Mouse (Mus musculus): ENCODE data around the gene G3bp2.
A peak's percentile ranks its signal among the peaks of the same experiment; 100 is the strongest.

Gene G3bp2

DNA sequence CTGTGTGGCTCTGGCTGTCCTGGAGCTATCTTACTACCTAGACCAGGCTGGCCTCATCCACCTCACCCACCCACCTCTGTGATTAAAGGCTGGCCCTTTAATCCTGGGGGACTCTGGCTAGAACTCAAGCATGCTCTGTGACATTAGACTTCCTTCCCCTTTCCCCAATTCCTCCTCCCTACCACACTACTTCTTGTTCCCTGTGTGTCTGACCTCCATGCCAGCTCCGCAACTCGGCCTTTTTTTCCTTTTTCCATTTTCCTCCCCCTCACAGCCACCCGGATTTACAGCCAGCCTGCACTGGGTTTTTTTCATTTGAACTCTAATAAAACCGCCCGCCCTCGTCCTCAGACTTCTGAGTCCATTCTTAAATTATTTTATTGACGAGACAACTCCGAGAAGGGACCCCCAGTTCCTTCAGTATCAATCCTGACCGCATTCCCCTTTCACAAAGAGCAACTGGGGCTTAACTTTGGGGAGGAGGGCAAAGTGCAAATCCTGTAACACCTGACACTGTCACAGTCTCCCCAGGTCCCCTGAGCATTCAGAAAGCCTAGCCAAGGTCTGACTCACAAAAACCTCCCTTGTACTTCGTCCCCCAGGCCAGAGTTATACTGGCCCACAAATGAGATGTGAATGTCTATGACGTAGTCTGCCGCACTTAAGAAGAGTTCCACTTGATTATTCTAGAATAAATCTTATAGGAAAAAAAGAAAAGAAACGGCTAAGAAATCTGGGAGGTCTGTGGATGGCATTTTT lies 15.0 kb upstream of the G3bp2 start:
- no peak for DNase-seq (ENCODE audit: low spot score in 2 of 2)

DNA sequence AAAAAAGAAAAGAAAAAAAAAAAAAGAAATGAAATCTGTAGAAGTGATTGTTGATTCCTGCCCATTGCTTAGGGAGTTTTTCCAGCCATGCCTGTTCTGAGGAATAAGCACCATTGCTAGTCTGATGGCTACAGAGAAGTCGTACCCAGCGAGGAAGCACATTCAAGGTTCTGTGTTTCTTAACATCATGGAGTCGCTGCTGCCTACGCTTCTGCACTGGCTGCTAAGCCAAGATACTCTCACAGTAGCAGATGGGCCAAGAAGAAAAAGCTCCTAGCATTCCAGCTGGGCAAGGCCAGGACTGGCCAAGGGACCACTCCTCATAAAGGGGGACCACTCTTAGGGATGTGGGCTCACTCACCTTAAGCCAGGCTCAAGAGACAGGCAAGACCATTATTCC lies 14.3 kb upstream of the G3bp2 start:
- DNase-seq (ENCODE audit: low spot score in 2 of 2): no peak

DNA sequence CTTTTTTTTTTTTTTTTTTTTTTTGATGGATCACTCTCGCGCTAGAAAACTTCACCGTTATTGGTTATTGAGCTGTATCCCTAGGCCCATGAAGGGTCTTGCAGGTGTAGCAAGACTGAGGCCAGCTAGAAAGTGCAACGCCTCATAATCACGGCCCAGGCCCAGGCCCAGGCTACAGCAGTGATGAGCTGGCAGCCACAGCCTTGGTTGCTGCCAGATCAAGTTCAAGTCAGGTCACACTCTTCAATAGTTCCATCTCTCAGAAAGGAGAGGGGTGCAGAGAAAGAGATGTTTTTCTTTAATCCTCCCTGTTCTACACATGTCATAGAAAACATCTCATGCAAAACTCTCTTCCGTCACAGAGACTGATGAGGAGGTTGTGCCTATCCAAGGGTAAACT lies 13.3 kb upstream of the G3bp2 start:
- DNase-seq (ENCODE audit: low spot score in 2 of 2): no peak

DNA sequence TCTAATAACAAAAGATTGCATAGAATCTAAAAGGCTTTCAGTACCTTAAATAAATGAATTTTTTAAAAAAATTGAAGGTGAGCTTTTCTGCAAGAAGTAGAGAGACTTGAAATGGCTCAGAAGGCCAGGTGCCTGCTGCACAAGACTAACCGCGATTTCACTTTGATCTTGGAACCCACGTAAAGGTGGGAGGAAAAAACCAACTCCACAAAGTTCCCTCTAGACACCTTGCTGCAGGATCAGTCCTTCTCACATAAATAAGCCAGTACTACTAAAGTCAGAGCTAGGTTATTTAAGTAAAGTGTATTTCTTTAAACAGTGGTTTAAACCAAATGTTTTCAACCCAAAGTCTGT lies 10.5 kb upstream of the G3bp2 start:
- DNase-seq (ENCODE audit: low spot score in 2 of 2): no peak

DNA sequence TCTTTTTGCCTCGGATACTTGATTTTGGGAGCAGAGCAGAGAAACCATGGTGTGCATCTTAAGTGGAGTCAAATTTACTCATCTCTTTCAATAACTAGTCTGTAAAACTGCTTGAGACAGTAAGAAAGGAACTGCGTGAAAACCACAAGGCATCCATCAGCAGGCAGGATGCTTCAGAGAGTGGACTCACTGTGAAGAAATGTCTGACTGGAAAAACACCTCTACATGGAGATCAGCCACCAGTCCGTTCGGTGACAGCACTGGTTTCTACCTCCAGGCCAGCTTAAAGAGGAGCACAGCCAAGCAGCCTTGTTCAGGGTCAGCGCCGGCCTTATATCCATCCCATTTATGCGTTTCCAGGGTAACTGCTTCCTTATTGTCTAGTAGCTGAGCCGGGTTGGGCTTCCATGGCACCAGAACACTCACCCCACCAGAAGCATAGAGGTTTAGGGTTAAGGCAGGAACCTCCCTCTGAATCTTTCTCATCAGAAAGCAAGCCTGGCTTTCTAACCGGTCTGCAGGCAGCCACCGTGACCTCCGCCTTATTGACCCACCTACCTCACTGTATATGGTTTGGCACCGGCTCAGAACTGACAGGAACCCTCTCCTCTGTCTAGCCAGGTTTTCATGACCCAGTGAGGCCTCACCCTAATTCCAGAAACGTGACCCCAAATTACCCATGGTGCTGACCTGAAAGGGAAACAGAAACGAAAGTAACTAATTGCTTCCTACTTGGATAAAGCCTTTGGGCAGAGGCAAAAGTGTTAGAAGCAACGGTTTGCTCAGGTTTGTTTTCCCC lies 9.9 kb upstream of the G3bp2 start:
- DNase-seq (ENCODE audit: low spot score in 2 of 2): no peak

DNA sequence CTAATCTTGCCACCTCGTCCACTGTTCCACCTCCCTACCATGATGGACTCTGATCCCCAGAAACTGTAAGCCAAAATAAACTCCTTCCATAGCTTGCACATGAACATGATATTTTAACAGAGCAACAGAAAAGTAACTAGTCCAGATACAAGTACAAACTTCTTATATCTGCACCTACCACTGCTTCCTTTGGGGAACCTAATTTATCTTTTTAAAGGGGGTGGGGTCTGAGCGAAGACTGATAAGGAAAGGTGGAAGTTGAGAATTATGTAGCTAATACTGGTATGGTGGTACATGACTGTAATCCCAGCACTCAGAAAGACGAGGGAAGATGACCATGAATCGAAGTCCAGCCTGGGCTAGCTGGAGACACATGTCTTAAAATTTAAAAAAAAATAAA lies 4.0 kb upstream of the G3bp2 start:
- DNase-seq (ENCODE audit: low spot score in 2 of 2): no peak

DNA sequence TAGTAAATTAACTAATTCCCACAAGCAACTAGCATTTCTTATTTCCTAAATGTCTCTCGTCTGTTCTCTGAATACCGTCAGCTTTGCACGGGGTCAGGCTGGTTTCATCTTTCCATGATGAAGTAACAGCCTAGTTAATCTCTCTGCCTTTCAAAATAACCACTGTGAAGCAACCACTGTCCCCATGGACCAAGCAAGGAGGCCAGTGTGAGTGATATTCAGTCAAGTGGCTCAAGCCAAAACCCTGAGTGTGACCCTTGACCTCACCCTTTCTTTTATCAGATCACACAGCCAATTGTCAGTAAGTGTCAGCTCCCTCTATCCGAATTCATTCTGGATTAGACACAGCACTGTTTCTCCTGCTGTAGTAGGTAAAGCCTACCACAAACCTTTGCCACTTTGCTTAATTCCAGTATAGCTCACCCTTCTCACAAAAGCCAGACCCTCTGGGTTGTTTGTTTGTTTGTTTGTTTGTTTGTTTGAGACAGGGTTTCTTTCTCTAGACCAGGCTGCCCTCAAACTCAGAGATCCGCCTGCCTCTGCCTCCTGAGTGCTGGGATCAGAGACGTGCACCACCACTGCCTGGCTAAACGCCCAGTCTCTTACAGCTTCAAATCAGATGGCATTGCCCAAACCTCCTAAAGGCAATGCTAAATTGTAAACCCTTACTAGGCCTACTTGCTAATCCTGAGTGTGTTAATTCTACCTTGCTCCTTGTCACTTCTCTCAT lies 2.5 kb upstream of the G3bp2 start:
- DNase-seq (ENCODE audit: low spot score in 2 of 2): no peak

DNA sequence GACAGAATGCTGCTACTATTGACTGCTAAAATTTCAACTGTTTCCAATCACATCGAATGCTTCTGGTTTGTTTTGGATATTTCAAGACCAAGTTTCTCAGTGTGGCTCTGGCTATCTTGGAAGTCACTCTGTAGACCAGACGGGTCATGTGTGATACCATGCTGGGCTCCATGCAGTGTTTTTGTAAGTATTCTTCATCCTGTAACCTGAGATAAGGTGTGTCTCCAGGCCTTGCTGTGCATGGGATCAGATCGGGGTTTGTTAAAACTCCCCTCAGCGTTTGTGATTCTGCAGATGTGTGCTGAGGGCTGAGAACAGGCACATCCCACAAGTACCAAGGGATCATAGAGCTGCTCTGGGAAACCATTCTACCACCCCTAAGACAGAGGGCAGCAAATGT lies 1.7 kb upstream of the G3bp2 start:
- no peak for DNase-seq (ENCODE audit: low spot score in 2 of 2)

DNA sequence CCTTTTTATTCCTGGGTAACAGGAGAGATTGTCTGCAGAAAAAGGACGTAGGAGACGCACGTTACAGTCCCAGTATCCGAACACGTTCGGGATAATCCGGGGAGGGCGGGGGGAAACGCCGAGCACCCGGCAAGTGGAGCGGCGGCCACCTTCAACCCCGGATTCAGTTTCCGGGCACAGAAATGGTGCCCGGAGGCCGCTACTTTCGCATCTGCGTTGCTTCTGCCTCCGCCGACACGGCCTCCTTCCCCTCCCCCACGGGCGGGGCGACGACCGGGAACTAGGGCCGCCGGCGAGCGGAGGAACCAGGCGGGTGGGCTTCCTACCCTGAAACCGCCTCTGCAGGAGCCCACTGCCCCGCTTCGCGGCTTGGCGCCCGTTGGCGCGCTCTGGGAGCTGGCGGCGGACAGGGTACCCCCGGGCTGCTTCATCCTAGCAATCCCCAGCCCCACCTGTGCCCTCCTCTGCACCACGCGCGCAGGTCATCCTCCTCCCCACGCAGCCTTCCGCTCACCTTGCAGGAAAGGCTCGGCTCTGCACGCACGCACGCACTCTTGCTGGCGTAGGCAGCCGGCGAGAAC lies 608 bp downstream of the G3bp2 start:
- DNase-seq (ENCODE audit: low spot score in 2 of 2): peak; percentile 65 to 74

DNA sequence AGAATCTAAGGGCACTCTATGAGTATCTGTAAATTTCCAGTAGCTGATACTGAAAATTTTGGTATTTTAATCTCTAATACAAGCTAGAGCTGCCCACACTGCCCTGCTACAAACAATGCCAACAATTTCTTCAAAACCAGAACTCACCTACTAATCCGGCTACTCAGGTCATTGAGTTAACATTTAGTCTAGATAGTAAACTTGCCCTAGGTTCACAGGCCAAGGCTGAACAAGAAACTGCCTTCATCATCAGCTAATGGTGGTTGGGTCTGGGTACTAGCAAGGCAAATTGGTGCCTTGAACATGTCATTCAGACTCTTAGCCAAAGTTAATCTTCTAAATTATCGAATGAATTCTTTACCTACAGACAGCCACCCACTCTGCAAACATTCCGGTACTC lies 2.2 kb downstream of the G3bp2 start:
- no peak for DNase-seq (ENCODE audit: low spot score in 2 of 2)

DNA sequence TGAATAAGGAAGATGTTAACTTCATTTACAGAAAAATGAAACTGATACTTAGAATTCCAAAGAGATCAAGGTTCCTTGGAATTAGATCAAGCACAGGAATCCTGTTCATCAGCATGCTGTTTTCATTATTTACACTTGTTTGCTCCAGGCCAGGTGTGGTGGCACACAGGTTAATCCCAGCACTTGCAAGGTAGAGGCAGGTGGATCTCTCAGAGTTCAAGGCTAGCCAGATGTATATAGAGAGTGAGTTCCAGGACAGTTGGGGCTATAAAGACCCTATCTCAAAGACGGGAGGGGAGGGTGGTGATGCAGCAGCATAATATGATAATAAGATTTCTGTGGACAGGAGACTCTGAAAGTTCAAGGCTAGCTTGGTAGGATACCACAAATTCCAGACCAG lies 3.1 kb downstream of the G3bp2 start:
- no peak for DNase-seq (ENCODE audit: low spot score in 2 of 2)

DNA sequence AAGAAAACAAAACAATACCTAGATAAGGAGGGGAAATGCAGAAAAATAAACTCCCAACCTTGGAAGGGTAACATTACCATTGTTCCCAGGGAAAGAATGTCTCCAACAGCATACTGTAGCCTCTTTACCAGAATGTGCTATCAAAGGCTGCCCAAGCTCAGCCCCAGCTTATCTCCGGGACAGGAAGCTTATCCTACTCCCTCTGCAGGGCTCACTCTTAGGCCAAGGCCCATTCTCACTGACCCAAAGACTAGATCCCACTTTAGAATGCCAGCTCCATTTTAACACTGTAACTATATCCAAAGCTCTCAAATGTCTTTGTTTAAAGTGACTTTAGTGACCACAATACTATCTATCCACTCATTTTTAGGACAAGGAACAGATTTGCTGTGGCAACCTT lies 4.2 kb downstream of the G3bp2 start:
- DNase-seq (ENCODE audit: low spot score in 2 of 2): no peak

DNA sequence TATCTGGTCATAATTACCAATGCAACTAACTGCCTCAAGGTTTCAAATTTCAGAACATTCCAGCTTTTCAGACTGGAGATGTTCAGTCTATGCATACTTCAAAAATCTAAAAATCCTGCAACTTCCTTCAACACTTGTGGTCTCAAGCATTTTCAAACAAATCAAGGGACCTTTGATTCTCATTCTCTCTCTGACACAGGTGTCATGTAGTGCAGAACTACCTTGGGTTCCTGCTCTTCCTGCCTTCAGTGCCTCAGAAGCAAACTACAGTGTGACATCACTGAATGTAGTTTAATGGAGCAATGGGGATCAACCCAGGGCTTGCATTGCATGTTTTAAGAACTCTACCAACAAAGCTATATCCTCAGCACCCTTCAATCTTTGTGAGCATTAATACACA lies 4.8 kb downstream of the G3bp2 start:
- DNase-seq (ENCODE audit: low spot score in 2 of 2): no peak

DNA sequence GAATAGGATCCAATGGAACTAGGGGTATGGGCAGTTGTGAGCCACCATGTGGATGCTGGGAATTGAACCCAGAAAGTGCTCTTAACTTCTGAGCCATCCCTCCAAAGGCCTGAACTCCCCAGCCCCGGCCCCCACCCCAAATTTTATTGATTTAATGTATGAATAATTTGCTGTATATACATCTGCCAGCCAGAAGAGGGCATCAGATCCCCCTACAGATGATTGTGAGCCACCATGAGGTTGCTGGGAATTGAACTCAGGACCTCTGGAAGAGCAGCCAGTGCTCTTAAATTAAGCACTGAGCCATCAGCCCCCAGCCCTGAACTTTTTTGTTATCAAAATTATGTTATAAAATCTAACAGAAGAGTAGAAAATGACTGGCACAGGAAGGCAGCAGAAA lies 7.2 kb downstream of the G3bp2 start:
- DNase-seq (ENCODE audit: low spot score in 2 of 2): no peak

DNA sequence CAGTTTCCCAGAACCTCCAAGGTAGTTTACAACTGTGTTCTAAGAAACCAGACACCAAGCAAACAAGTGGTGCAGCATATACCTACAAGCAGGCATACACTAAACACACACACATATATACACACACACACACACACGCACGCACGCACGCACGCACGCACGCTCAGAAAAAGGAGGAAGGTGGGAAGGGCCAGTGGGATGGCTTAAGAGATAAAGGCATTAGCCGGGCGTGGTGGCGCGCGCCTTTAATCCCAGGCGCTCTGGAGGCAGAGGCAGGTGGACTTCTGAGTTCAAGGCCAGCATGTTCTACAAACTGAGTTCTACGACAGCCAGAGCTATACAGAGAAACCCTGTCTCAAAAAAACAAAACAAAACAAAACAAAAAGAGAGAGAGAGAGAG lies 9.5 kb downstream of the G3bp2 start:
- no peak for DNase-seq (ENCODE audit: low spot score in 2 of 2)

DNA sequence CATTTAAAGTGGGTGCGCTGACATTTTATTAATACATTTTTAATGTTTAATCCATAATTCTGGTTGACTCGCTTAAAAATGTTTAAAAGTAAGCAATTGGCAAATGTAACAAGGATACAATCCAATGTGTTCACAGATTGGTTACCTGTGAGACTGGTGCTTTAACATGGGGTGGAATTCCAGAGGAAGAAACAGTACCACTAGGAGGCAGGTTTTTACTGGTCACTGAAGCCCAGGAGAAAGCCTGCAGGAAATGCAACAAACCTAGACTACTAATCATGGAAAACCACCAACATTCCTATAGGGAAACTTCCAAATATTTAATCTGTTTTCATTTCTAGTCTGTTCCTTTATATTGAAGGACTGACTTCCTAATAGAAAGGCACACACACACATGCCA lies 20.3 kb downstream of the G3bp2 start:
- DNase-seq (ENCODE audit: low spot score in 2 of 2): no peak

DNA sequence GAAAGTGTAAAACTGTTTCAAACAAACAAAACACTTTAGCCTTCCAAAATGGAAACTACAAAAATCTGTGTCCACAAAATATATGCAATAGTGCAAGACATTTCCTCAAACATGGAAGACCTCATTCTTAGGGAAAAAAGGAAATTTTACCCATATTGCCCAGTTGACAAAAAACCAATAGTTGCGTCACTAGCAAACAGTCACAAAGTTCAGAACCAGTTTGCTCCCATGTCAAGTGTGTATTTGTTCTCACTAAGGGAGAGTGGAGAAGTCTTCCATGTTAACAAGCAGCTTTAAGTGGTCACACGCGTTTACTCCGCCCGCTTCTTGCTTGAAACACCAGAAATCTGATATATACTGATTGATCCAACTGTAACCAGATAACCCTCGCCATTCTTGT lies 30.7 kb downstream of the G3bp2 start:
- DNase-seq (ENCODE audit: low spot score in 2 of 2): no peak

DNA sequence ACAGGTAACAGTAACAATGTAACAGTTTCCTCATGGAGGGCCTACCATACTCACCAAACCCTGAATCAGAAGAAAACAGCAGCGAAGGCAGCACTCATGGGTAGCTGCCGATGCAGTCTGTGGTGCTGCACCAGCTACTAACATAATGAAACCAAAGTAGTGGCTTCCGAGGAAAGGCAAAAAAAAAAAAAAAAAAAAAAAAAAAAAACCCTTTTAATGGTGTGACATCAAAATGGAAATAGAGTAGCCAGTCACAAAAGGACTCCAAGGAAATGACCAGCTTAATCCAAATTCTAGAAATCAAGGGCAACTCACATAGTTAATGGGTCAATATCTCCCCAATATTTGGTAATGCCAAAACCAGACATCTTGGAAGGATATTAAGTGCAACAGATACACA lies 33.1 kb downstream of the G3bp2 start:
- no peak for DNase-seq (ENCODE audit: low spot score in 2 of 2)

DNA sequence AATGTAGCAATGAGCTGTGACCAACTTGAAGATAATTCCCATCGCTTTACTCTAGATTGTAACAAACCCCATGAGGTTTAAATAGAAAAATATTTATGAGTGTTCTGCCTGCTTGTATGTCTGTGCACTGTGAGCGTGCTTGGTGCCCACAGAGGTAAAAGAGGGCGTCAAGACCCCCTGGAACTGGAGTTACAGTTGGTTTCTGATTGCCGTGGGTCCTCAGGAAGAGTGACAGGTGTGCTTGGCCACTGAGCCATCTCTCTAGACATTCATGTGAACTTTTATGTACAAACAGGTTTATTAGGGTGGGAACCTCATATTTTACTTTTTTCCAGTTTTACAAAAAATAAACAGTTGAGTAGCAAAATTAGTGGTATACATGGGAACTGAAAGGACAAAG lies 39.7 kb downstream of the G3bp2 start, which contains the start of gene Cdkl2:
TSS of gene Cdkl2 (minus strand) at position 101 of the 400 bp plus-strand sequence.
- DNase-seq (ENCODE audit: low spot score in 2 of 2): no peak

DNA sequence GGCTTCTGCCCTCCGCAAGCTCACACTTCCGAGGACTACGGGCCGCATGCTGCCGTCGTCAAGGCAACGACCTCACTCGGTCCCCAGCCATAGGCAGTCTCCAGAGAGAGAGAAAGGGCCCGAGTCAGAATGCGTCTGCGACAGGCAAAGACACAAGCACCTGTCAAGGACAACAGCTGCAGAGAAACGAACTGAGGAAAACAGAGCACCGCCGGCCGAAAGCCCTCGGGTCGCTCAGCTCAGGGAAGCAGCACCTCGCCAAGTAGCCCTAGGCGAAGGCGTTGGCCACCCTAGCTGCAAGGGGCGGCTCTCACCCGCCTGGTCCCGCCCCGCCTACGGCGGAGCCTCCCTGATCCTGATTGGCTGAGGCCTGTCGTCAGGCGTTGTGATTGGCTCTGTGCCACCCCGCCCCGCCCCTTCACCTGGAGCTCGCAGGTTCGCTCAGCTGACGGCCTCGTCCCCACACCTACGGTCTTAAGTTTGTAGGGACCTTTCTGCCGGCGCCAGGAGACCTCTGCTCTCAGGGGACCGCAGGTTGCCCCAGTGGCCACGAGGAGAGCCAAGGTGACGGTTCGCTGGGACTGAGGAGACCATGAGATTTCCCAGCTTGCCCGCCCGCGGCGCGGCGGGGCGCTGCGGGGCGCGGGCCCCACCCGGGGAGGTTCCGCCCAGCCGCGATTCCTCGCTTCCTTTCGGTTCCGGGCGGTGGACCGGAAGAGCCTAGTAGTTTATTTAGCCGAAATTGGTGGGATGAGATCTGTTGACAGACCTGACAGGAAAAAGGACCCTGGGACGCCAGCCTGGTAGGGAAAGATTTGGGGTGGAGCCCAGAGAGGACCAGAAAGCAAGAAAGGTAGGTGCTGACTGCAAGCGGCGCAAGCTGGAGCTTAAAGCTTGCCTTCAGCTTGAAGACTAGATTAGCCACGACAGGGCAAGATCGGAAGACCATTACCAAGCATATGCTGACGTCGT lies 40.9 kb downstream of the G3bp2 start:
- peak; percentile 89 to 91 for DNase-seq (ENCODE audit: low spot score in 2 of 2)

DNA sequence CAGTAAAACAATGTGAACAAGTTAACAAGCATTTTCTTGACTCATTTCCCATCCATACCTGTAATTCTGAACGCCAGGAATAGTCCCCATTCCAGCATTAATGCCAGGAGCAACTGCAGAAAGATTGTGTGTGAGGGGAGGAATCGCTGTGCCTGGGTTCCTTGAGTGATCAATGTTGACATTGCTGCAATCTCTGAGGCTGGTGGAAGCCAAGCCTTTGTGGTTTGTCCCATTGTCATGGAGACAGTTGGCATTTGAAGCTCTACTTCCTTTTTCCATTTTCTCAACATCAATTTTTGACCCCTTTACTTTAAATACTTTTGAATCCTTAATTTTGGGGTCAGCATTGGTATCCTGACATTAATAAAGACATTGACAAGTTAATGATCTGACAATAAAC lies 63.6 kb downstream of the G3bp2 start:
- DNase-seq (ENCODE audit: low spot score in 2 of 2): no peak
